Mouse (Mus musculus): ENCODE measurements around the gene Adarb2.

Adarb2 gene

GRCm38 (mm10) chr13:8805931-8806330 is 603.3 kb downstream of the Adarb2 start:
- no peak for DNase-seq

All from kidney, postnatal 14 days (tissue).